Mouse (Mus musculus): ENCODE measurements around the gene Slmap.
"Not testable (repeated sequence)": the region's sequence is repeated elsewhere in the genome, so short reads cannot be mapped to it uniquely, and the experiment has no call there.

Gene Slmap

GRCm38 (mm10) chr14:26398508-26399160 is 136.1 kb downstream of the Slmap start:
- DNase-seq (ENCODE audit: low spot score in 2 of 2) = no peak

GRCm38 (mm10) chr14:26391866-26392265 is 142.9 kb downstream of the Slmap start:
- DNase-seq (ENCODE audit: low spot score in 2 of 2) = no peak

GRCm38 (mm10) chr14:26388961-26389360 is 145.8 kb downstream of the Slmap start:
- DNase-seq (ENCODE audit: low spot score in 2 of 2) = not testable (repeated sequence)

GRCm38 (mm10) chr14:26386999-26387398 is 147.7 kb downstream of the Slmap start:
- not testable (repeated sequence) for DNase-seq (ENCODE audit: low spot score in 2 of 2)

GRCm38 (mm10) chr14:26385659-26386058 is 149.1 kb downstream of the Slmap start:
- DNase-seq (ENCODE audit: low spot score in 2 of 2) = not testable (repeated sequence)

- no peak for DNase-seq (ENCODE audit: low spot score in 2 of 2)
Observed at GRCm38 (mm10) chr14:26379071-26379470, 155.7 kb downstream of the Slmap start.

- peak; percentile 67 to 78 for DNase-seq (ENCODE audit: low spot score in 2 of 2)
Observed at GRCm38 (mm10) chr14:26376652-26377051, 158.1 kb downstream of the Slmap start.

All from right cerebral cortex, postnatal 10 days (tissue).